Mouse (Mus musculus) heart, embryonic 12.5 days (tissue): Measurements from ENCODE around the gene Pkig. TPM values are rescaled to one million over a fixed set of nuclear protein-coding genes. Genes with fewer than 3 reads are reported as not detected.
A peak's percentile ranks its signal among the peaks of the same experiment; 100 is the strongest.

Experiments used
- ATAC-seq: fragments of 200-750 bp; cut with Nextera tagmentation; 2 replicates; pipeline ENCODE4 v1.8.0; 2017; ENCODE audit warnings: moderate TSS enrichment, moderate library complexity; ENCODE audit not compliant: insufficient number of reproducible peaks, low FRiP score
- H3K27ac ChIP-seq: fragments of 300-500 bp; sonication (generic); 2 replicates; pipeline ENCODE4 v1.5.1; 2016; ENCODE audit warnings: mild to moderate bottlenecking, moderate library complexity; ENCODE audit not compliant: poor library complexity, severe bottlenecking
- H3K27me3 ChIP-seq: fragments of 300-500 bp; sonication (generic); replicated peaks from 2 replicates; pipeline ENCODE4 v1.6.1; 2016; ENCODE audit warnings: mild to moderate bottlenecking, moderate library complexity
- H3K36me3 ChIP-seq: fragments of 300-500 bp; sonication (generic); 2 replicates; pipeline ENCODE4 v1.6.1; 2016; ENCODE audit warnings: mild to moderate bottlenecking, moderate library complexity
- H3K4me1 ChIP-seq: fragments of 300-500 bp; sonication (generic); replicated peaks from 2 replicates; pipeline ENCODE4 v1.6.1; 2016; ENCODE audit warnings: mild to moderate bottlenecking
- H3K4me2 ChIP-seq: fragments of 300-500 bp; sonication (generic); 2 replicates; pipeline ENCODE4 v1.6.1; 2016; ENCODE audit warnings: mild to moderate bottlenecking, moderate library complexity
- H3K4me3 ChIP-seq: fragments of 300-500 bp; sonication (generic); 2 replicates; pipeline ENCODE4 v1.5.1; 2016; ENCODE audit warnings: mild to moderate bottlenecking
- H3K9ac ChIP-seq: fragments of 300-500 bp; sonication (generic); 2 replicates; pipeline ENCODE4 v1.6.1; 2016; ENCODE audit warnings: mild to moderate bottlenecking, moderate library complexity
- H3K9me3 ChIP-seq: fragments of 300-500 bp; sonication (generic); replicated peaks from 2 replicates; pipeline ENCODE4 v1.6.1; 2016; ENCODE audit warnings: mild to moderate bottlenecking, moderate library complexity
- WGBS: fragments of 180-500 bp; shearing (Covaris S2); methylation state at CpG from one replicate; pipeline ENCODE4 v1.1.7; 2016; 5-methylcytosine and 5-hydroxymethylcytosine counted together
- polyA plus RNA-seq: library from polyadenylated mRNA; unstranded; fragments of >200 nt; fragmentation: Nextera tagmentation; extraction: Ambion mirVana; gene quantifications from 2 replicates; pipeline ENCODE4 v1.2.1, GENCODE M21; 2016

The Pkig gene
- polyA plus RNA-seq, 1 experiment from 2014 or later, result 233 TPM

DNA sequence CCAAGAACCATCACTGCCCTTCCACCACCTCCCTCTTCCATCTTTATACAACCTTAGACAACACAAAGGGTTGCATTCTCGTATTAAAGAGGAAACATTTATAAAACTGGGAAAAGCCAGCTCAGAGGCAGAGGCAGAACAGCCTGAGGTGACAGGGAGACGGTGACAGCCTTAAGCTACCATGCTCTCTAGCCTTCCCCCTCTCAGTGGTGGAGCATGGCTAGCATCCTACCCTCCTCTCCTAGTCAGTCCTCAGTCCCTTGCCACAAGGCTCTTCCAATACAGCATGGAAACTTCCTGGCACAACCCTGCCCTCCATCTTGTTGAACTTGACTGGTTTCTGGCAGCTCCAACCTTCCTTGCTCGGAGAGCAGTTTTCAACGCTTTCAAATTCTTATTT is 70.1 kb downstream of the Pkig start:
- 88% methylated on average over 4 of the region's 4 CpGs for WGBS
- H3K36me3 ChIP-seq, result peaks cover 70% of the 10 kb centered on the region
- no peak overlapping the region for H3K9ac ChIP-seq
- no peak overlapping the region for H3K4me3 ChIP-seq
- no peak overlapping the region for H3K27ac ChIP-seq
- peaks cover 4% of the 10 kb centered on the region; the same call in 1 of the 2 replicates for H3K4me1 ChIP-seq
- no peak for ATAC-seq
- no peaks in the 10 kb centered on the region for H3K9me3 ChIP-seq
- H3K27me3 ChIP-seq, result no peaks in the 10 kb centered on the region
- no peak overlapping the region for H3K4me2 ChIP-seq

DNA sequence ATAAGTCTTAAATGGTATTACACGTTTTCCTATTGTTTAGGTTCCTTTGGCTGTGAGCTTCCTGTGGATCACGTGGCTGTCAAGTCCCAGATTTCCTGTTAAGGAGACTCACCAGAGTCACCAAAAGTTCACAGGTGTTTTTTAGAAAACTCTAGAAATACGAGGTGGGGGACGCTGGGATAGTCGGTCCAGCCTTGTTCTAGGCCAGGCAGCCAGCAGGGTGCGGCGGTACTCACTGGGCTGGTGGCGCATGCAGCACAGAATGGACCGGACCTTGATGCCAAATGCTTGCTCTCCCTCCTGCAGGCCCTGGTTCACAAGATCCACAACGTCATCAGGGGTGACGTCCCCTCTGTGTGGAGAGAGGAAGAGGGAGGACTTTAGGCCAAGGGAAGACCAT is 73.8 kb downstream of the Pkig start:
- WGBS, result 85% methylated on average over 11 of the region's 11 CpGs
- H3K9ac ChIP-seq, result no peak overlapping the region
- H3K27me3 ChIP-seq, result no peaks in the 10 kb centered on the region

GRCm38 (mm10) chr2:163735163-163735562 is 77.0 kb downstream of the Pkig start:
- 84% methylated on average over 9 of the region's 9 CpGs for WGBS
- no peaks in the 10 kb centered on the region for H3K27me3 ChIP-seq
- H3K4me2 ChIP-seq, result no peak overlapping the region
- H3K36me3 ChIP-seq, result peaks cover 25% of the 10 kb centered on the region
- no peaks in the 10 kb centered on the region for H3K9me3 ChIP-seq
- no peak overlapping the region for H3K27ac ChIP-seq
- H3K4me3 ChIP-seq, result no peak overlapping the region
- no peak overlapping the region for H3K9ac ChIP-seq
- peaks cover 29% of the 10 kb centered on the region for H3K4me1 ChIP-seq
- no peak for ATAC-seq

More for the DNA sequence above, 73.8 kb downstream of the Pkig start:
- no peak for ATAC-seq
- Histone ChIP-seq H3K9me3 (no peaks in the 10 kb centered on the region), H3K27ac (no peak overlapping the region), H3K4me2 (no peak overlapping the region), H3K4me3 (no peak overlapping the region), H3K4me1 (peaks cover 28% of the 10 kb centered on the region), H3K36me3 (peaks cover 44% of the 10 kb centered on the region)

- H3K27ac ChIP-seq, result peak overlapping the region; percentile 21; the same call in 1 of the 2 replicates
- H3K4me1 ChIP-seq, result peaks cover 29% of the 10 kb centered on the region
- no peak overlapping the region for H3K9ac ChIP-seq
- WGBS, result 39% methylated on average over 6 of the region's 6 CpGs
- H3K4me2 ChIP-seq, result no peak overlapping the region
- peak; percentile 77 for ATAC-seq
- H3K9me3 ChIP-seq, result no peaks in the 10 kb centered on the region
- no peaks in the 10 kb centered on the region for H3K27me3 ChIP-seq
- H3K36me3 ChIP-seq, result peaks cover 16% of the 10 kb centered on the region
- no peak overlapping the region for H3K4me3 ChIP-seq
Measured at GRCm38 (mm10) chr2:163735980-163736379, 77.8 kb downstream of the Pkig start.

- Histone ChIP-seq H3K27me3 (peaks cover 14% of the 10 kb centered on the region), H3K4me1 (peaks cover 16% of the 10 kb centered on the region), H3K4me3 (no peak overlapping the region), H3K36me3 (no peaks in the 10 kb centered on the region), H3K4me2 (no peak overlapping the region), H3K9ac (no peak overlapping the region), H3K27ac (no peak overlapping the region), H3K9me3 (no peaks in the 10 kb centered on the region)
- 71% methylated on average over 5 of the region's 5 CpGs for WGBS
- ATAC-seq, result no peak
Measured at GRCm38 (mm10) chr2:163742656-163743055, 84.5 kb downstream of the Pkig start.

- Histone ChIP-seq H3K27ac (no peak overlapping the region), H3K4me1 (peaks cover 16% of the 10 kb centered on the region), H3K27me3 (peaks cover 21% of the 10 kb centered on the region), H3K36me3 (no peaks in the 10 kb centered on the region), H3K4me2 (no peak overlapping the region), H3K4me3 (no peak overlapping the region), H3K9me3 (no peaks in the 10 kb centered on the region), H3K9ac (no peak overlapping the region)
- WGBS, result 45% methylated on average over 6 of the region's 6 CpGs
- ATAC-seq, result no peak; the same call in 1 of the 2 replicates
Measured at GRCm38 (mm10) chr2:163743357-163743756, 85.2 kb downstream of the Pkig start.

- Histone ChIP-seq H3K27ac (no peak overlapping the region), H3K9ac (no peak overlapping the region), H3K27me3 (peaks cover 30% of the 10 kb centered on the region), H3K36me3 (no peaks in the 10 kb centered on the region), H3K4me3 (no peak overlapping the region), H3K4me1 (peaks cover 22% of the 10 kb centered on the region), H3K4me2 (no peak overlapping the region), H3K9me3 (no peaks in the 10 kb centered on the region)
- no peak for ATAC-seq
- WGBS, result 78% methylated on average over 10 of the region's 10 CpGs
Measured at GRCm38 (mm10) chr2:163744801-163745570, 86.8 kb downstream of the Pkig start.

DNA sequence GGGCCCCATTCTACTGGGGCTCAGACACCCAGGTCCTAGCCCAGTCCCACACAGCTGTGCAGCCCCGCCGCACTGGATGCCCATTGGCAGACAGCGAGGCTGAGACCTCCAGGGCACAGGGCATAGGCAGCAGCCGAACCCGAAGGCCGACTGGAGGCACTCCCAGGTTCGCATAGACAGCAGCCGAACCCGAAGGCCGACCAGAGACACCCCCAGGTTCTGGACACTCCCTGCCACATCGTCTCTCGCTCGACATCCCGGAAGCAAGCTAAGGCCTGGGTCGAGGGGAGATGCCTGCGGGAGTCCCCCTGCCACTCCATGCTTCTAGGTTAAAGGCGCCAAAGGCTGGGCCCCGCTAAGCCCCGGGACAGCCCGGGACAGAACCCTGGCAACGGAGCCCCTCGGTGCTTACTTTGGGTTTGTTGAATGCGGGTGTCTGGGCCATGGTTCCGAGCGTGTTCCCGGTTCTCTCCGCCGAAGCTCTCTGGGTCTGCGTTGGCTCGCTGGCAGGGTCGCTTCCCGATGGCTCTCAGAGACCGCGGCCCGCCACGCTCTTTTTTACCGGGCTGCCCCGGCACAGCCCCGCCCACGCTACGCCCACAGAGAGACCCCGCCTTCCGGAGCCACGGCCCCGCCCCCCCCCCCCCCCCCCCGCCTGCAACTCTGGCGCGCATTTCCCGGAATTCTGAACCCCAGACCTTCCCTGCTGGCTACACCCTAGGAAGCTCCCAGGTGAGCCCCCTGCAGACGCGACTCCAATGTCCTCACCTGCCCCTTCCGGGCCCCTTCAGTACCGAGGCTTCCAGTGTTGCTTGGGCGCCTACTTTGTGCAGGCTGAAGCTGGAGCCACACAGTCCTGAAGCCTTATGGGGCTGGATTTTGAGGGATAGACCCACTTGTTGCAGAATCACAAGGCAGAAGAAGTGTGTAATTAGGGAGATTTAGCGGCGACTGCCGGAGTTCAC is 91.7 kb downstream of the Pkig start, which contains the start of gene Ada:
Ada (minus strand) TSS at position 593 of the 965 bp plus-strand sequence.
- peaks cover 50% of the 10 kb centered on the region for H3K27me3 ChIP-seq
- H3K27ac ChIP-seq, result no peak within 1 kb of the TSS
- WGBS, result 1% methylated on average over 54 of the region's 57 CpGs

DNA sequence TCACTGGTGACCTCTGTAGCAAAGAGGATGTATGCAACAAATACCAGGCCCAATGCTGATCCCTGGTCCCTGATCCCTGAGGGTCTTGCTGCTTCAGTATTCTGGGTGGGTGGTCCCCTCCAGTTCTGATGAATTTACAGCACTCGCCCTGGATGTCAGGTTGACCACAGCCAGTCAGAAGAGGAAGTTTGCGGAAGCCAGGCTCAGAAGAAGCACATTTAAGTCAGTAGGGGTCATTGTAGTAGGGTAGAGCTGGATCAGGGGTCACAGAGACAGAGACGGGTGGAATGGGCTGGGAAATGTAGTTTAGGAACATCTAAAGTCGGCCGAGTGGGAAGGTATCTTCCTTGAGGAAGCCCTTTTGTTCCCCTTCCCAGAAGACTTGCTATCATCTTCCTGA is 96.0 kb downstream of the Pkig start:
- Histone ChIP-seq H3K27ac (no peak overlapping the region), H3K27me3 (peaks cover 21% of the 10 kb centered on the region), H3K9ac (no peak overlapping the region), H3K9me3 (no peaks in the 10 kb centered on the region), H3K36me3 (no peaks in the 10 kb centered on the region), H3K4me2 (no peak overlapping the region), H3K4me3 (no peak overlapping the region), H3K4me1 (peaks cover 18% of the 10 kb centered on the region)
- 77% methylated on average over 5 of the region's 5 CpGs for WGBS
- no peak for ATAC-seq

More for the DNA sequence above, 91.7 kb downstream of the Pkig start, which contains the start of gene Ada:
- peaks cover 18% of the 10 kb centered on the region for H3K4me1 ChIP-seq
- no peaks in the 10 kb centered on the region for H3K9me3 ChIP-seq
- no peaks in the 10 kb centered on the region for H3K36me3 ChIP-seq
- peak within 1 kb of the TSS; percentile 56 for H3K4me3 ChIP-seq
- H3K9ac ChIP-seq, result peak within 1 kb of the TSS; percentile 59
- peak; percentile 60 for ATAC-seq
- peak within 1 kb of the TSS; percentile 95 for H3K4me2 ChIP-seq

DNA sequence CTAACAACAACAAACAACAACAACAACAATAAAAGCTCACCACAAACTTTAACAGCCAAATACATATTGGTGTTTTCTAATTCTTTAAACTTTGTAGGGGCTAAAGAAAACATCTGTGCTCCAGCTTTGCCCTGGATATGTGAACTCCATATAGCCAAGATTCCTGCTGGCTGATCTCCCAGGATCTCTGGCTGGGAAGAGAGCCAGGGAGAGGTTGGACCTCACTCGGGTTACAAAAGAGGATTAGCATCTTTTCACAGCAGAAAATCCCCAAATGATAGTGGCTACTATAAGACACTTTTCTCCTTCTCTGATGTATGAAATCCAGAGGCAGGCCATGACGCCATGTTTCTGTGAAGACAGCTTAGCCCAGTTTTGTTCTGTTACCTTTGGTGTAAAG is 98.5 kb downstream of the Pkig start:
- H3K27ac ChIP-seq, result no peak overlapping the region
- ATAC-seq, result no peak
- H3K36me3 ChIP-seq, result no peaks in the 10 kb centered on the region
- H3K4me1 ChIP-seq, result peaks cover 6% of the 10 kb centered on the region; the same call in 1 of the 2 replicates
- 44% methylated on average over 2 of the region's 2 CpGs for WGBS
- H3K4me2 ChIP-seq, result no peak overlapping the region
- no peak overlapping the region for H3K4me3 ChIP-seq
- no peaks in the 10 kb centered on the region for H3K9me3 ChIP-seq
- 0 out of 2 replicates have a peak, but pooled peaks cover 13% of the 10 kb centered on the region for H3K27me3 ChIP-seq
- no peak overlapping the region for H3K9ac ChIP-seq

GRCm38 (mm10) chr2:163758146-163758545 is 100.0 kb downstream of the Pkig start:
- Histone ChIP-seq H3K4me1 (no peaks in the 10 kb centered on the region), H3K36me3 (no peaks in the 10 kb centered on the region), H3K9ac (no peak overlapping the region), H3K9me3 (no peaks in the 10 kb centered on the region), H3K4me2 (no peak overlapping the region), H3K27me3 (0 out of 2 replicates have a peak, but pooled peaks cover 2% of the 10 kb centered on the region), H3K27ac (no peak overlapping the region), H3K4me3 (no peak overlapping the region)
- WGBS, result 55% methylated on average over 2 of the region's 2 CpGs
- ATAC-seq, result no peak
